Mouse (Mus musculus): ENCODE data around the gene Clic5.

The Clic5 gene

GRCm38 (mm10) chr17:44192981-44193380, 4.6 kb downstream of the Clic5 start:
- no peak for DNase-seq (ENCODE audit: low read depth, low spot score)

- DNase-seq (ENCODE audit: low read depth, low spot score), result no peak
Observed at GRCm38 (mm10) chr17:44199158-44199557, 10.8 kb downstream of the Clic5 start.

- DNase-seq (ENCODE audit: low read depth, low spot score), result no peak
Observed at GRCm38 (mm10) chr17:44202952-44203351, 14.6 kb downstream of the Clic5 start.

- no peak for DNase-seq (ENCODE audit: low read depth, low spot score)
Observed at GRCm38 (mm10) chr17:44204787-44205186, 16.4 kb downstream of the Clic5 start.

GRCm38 (mm10) chr17:44205562-44205961, 17.2 kb downstream of the Clic5 start:
- no peak for DNase-seq (ENCODE audit: low read depth, low spot score)

GRCm38 (mm10) chr17:44208900-44209299, 20.5 kb downstream of the Clic5 start:
- DNase-seq (ENCODE audit: low read depth, low spot score), result no peak

- no peak for DNase-seq (ENCODE audit: low read depth, low spot score)
Observed at GRCm38 (mm10) chr17:44212960-44213619, 24.7 kb downstream of the Clic5 start.

GRCm38 (mm10) chr17:44215196-44215799, 26.9 kb downstream of the Clic5 start:
- DNase-seq (ENCODE audit: low read depth, low spot score), result no peak

- DNase-seq (ENCODE audit: low read depth, low spot score), result no peak
Observed at GRCm38 (mm10) chr17:44217185-44217584, 28.8 kb downstream of the Clic5 start.

- no peak for DNase-seq (ENCODE audit: low read depth, low spot score)
Observed at GRCm38 (mm10) chr17:44219943-44220342, 31.6 kb downstream of the Clic5 start.

- no peak for DNase-seq (ENCODE audit: low read depth, low spot score)
Observed at GRCm38 (mm10) chr17:44228428-44228827, 40.0 kb downstream of the Clic5 start.

GRCm38 (mm10) chr17:44230083-44230482, 41.7 kb downstream of the Clic5 start:
- DNase-seq (ENCODE audit: low read depth, low spot score), result no peak

- no peak for DNase-seq (ENCODE audit: low read depth, low spot score)
Observed at GRCm38 (mm10) chr17:44239030-44239721, 50.8 kb downstream of the Clic5 start.

- no peak for DNase-seq (ENCODE audit: low read depth, low spot score)
Observed at GRCm38 (mm10) chr17:44240742-44241141, 52.4 kb downstream of the Clic5 start.

- no peak for DNase-seq (ENCODE audit: low read depth, low spot score)
Observed at GRCm38 (mm10) chr17:44244096-44244495, 55.7 kb downstream of the Clic5 start.

GRCm38 (mm10) chr17:44244625-44245024, 56.2 kb downstream of the Clic5 start:
- no peak for DNase-seq (ENCODE audit: low read depth, low spot score)

GRCm38 (mm10) chr17:44246153-44246700, 57.8 kb downstream of the Clic5 start:
- no peak for DNase-seq (ENCODE audit: low read depth, low spot score)

- no peak for DNase-seq (ENCODE audit: low read depth, low spot score)
Observed at GRCm38 (mm10) chr17:44249544-44249943, 61.2 kb downstream of the Clic5 start.

GRCm38 (mm10) chr17:44252653-44253052, 64.3 kb downstream of the Clic5 start:
- no peak for DNase-seq (ENCODE audit: low read depth, low spot score)

GRCm38 (mm10) chr17:44254698-44255097, 66.3 kb downstream of the Clic5 start:
- no peak for DNase-seq (ENCODE audit: low read depth, low spot score)

GRCm38 (mm10) chr17:44256583-44256982, 68.2 kb downstream of the Clic5 start:
- DNase-seq (ENCODE audit: low read depth, low spot score), result no peak

- DNase-seq (ENCODE audit: low read depth, low spot score), result no peak
Observed at GRCm38 (mm10) chr17:44259245-44259644, 70.9 kb downstream of the Clic5 start.

All from telencephalon, adult 2 months (tissue).